Mouse (Mus musculus) forebrain, postnatal 0 days (tissue): ENCODE data around the gene Pwwp2b. TPM values are rescaled to one million over a fixed set of nuclear protein-coding genes. Genes with fewer than 3 reads are reported as not detected.
A peak's percentile ranks its signal among the peaks of the same experiment; 100 is the strongest.

Experiments used
- ATAC-seq: fragments of 200-750 bp; cut with Nextera tagmentation; 2 replicates; pipeline ENCODE4 v1.8.0; 2017; ENCODE audit warnings: mild to moderate bottlenecking, moderate library complexity
- DNase-seq: peaks from one replicate; pipeline ENCODE4 v3.0.0-alpha.2; 2015
- H3K27ac ChIP-seq: fragments of 300-500 bp; sonication (generic); 2 replicates; pipeline ENCODE4 v1.5.1; 2014; ENCODE audit warnings: low read depth, mild to moderate bottlenecking, antibody characterized with exemption, low read length, moderate library complexity, mixed read lengths
- H3K27me3 ChIP-seq: fragments of 300-500 bp; sonication (generic); 2 replicates; pipeline ENCODE4 v1.6.1; 2014; ENCODE audit warnings: mild to moderate bottlenecking, low read length, mixed read lengths; ENCODE audit not compliant: insufficient read depth
- H3K36me3 ChIP-seq: fragments of 300-500 bp; sonication (generic); 2 replicates; pipeline ENCODE4 v1.6.1; 2014; ENCODE audit warnings: mild to moderate bottlenecking, moderate library complexity; ENCODE audit not compliant: insufficient read depth
- H3K4me1 ChIP-seq: fragments of 300-500 bp; sonication (generic); 2 replicates; pipeline ENCODE4 v1.6.1; 2014; ENCODE audit warnings: antibody characterized with exemption; ENCODE audit not compliant: insufficient read depth
- H3K4me2 ChIP-seq: fragments of 300-500 bp; sonication (generic); 2 replicates; pipeline ENCODE4 v1.6.1; 2014; ENCODE audit warnings: low read depth, mild to moderate bottlenecking, moderate library complexity
- H3K4me3 ChIP-seq: fragments of 300-500 bp; sonication (generic); 2 replicates; pipeline ENCODE4 v1.5.1; 2014; ENCODE audit warnings: low read depth, low read length, mixed read lengths
- H3K9ac ChIP-seq: fragments of 300-500 bp; sonication (generic); 2 replicates; pipeline ENCODE4 v1.6.1; 2014; ENCODE audit warnings: mild to moderate bottlenecking
- H3K9me3 ChIP-seq: fragments of 300-500 bp; sonication (generic); 2 replicates; pipeline ENCODE4 v1.6.1; 2016; ENCODE audit warnings: low read length
- CTCF ChIP-seq: sonication (generic); IDR thresholded peaks from 2 replicates; pipeline ENCODE4 v1.5.1; 2016; ENCODE audit warnings: antibody characterized with exemption, control low read depth, low read depth
- WGBS: fragments of 180-500 bp; shearing (Covaris S2); extraction: QIAGEN DNeasy Blood & Tissue Kit; methylation state at CpG from one replicate; pipeline ENCODE4 v1.1.7; 2014; 5-methylcytosine and 5-hydroxymethylcytosine counted together
- polyA plus RNA-seq: library from polyadenylated mRNA; unstranded; fragments of >200 nt; fragmentation: Nextera tagmentation; extraction: Ambion mirVana; gene quantifications from 2 replicates; pipeline ENCODE4 v1.2.1, GENCODE M21; 2015
- total RNA-seq: library from RNA; depleted of rRNA; stranded (reverse); fragments of >200 nt; gene quantifications from 2 replicates; pipeline ENCODE4 v1.2.3, GENCODE M21; 2014

The Pwwp2b gene
- total and polyA plus RNA-seq, 2 experiments from 2014 or later: 4.3 to 6.3 TPM

DNA sequence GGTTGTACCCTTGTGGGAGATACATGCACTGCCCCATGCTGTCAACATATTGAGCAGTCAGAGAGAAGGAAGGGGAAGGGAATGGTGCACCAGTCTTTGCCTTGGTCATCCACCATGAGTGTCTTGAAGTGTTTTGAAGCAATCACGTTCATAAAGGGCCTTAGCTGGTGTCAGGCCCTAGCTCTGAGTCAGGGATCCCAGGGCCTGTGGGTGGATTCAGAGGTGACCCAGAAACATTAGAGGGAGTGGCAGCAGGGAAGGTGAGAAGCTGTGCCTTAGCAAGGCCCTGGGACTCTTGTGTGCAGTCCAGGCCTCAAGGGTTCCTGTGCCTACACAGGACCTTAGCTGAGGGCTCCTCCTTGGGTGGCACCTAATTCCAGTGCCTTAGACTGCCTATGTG, 24.2 kb upstream of the Pwwp2b start:
- ATAC-seq (no peak), DNase-seq (no peak)
- H3K4me2 ChIP-seq: no peak overlapping the region
- H3K9ac ChIP-seq: no peak overlapping the region
- H3K27ac ChIP-seq: no peak overlapping the region
- H3K9me3 ChIP-seq: no peaks in the 10 kb centered on the region
- H3K27me3 ChIP-seq: no peaks in the 10 kb centered on the region
- H3K4me3 ChIP-seq: no peak overlapping the region
- TF ChIP-seq CTCF: no peak
- H3K4me1 ChIP-seq: no peaks in the 10 kb centered on the region
- no peaks in the 10 kb centered on the region for H3K36me3 ChIP-seq
- 81% methylated on average over 1 of the region's 1 CpGs for WGBS

DNA sequence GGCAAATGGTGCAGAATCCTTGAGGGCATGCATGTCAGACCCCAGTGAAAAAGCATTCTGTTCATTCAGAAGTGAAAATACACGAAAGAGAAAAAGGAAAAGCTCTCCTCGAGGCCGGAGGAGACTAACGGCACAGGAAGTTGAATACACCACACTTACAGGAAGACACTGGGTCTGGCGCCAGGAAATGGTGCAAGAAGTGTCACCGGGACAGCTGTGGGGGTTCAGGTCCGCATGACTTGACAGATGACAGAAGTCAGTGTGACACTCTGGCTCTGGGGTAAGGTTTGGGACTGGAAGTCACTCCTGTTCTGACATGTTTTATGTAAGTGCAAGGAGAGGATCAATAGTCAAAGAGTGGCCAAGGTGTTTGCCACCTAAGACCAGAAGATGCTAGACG, 23.6 kb upstream of the Pwwp2b start:
- DNase-seq (no peak), ATAC-seq (no peak)
- TF ChIP-seq CTCF: no peak
- no peak overlapping the region for H3K9ac ChIP-seq
- H3K27ac ChIP-seq: no peak overlapping the region
- H3K4me2 ChIP-seq: no peak overlapping the region
- H3K27me3 ChIP-seq: no peaks in the 10 kb centered on the region
- H3K4me3 ChIP-seq: no peak overlapping the region
- H3K36me3 ChIP-seq: no peaks in the 10 kb centered on the region
- H3K9me3 ChIP-seq: no peaks in the 10 kb centered on the region
- no peaks in the 10 kb centered on the region for H3K4me1 ChIP-seq
- WGBS: 85% methylated on average over 8 of the region's 8 CpGs

DNA sequence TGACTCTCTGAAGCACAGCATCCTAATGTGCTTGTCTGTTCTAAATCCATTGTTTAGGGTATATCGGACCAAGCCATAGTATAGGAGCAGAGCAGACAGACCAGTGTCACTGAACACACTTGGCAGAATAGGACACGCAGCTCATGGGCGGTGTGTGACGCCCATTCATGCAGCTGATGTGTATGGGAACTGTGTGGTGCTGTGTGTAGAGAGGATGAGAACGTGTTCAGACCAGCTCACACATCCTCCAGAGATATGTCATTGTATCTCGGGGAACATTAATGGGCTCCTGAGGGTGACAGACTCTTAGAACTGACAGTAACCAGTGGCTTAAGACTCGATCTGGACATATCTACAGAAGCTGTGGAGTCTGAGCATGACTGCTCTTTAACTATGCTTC, 21.9 kb upstream of the Pwwp2b start:
- no peaks in the 10 kb centered on the region for H3K36me3 ChIP-seq
- H3K27ac ChIP-seq: no peak overlapping the region
- H3K4me1 ChIP-seq: no peaks in the 10 kb centered on the region
- H3K4me2 ChIP-seq: no peak overlapping the region
- no peak overlapping the region for H3K4me3 ChIP-seq
- WGBS: 85% methylated on average over 7 of the region's 7 CpGs
- H3K27me3 ChIP-seq: no peaks in the 10 kb centered on the region
- H3K9me3 ChIP-seq: no peaks in the 10 kb centered on the region
- DNase-seq (no peak), ATAC-seq (no peak)
- H3K9ac ChIP-seq: no peak overlapping the region
- no peak for TF ChIP-seq CTCF

DNA sequence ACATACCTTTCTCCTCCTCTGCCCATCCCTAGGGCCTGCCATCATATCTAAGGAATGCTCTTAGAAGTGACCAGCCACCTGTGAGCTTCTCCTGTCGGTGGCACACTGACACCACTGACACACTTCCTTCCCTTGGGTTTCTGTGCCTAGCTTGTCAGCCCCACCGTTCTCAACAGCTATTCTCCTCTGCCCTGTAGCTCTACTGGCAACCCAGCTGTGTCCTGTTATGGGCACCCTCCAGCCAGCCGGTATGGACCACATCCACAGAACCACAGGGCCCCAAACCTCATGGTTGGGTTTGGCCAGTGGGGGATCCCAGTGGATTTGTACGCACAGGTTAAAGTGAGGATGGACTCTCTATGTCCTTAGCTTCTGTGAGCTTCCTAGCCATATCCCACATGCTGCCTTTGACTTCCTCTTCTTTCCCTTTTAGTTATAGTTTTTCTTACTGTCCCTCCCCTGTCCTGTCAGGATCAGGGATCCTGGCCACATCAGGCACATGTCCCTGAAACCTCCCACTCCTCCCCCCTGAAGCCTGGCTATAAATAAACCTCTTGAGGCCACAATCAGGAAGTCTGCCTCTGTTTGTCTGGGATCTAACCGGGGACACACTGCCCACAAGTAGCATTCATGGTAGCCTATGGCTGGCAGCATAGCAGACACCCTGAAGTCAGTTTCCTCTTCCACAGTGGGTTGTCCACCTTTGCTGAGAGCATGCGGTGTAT, 19.7 kb upstream of the Pwwp2b start:
- Histone ChIP-seq H3K27ac (no peak overlapping the region), H3K4me1 (no peaks in the 10 kb centered on the region), H3K9ac (no peak overlapping the region), H3K4me2 (no peak overlapping the region), H3K9me3 (no peaks in the 10 kb centered on the region), H3K4me3 (no peak overlapping the region), H3K27me3 (no peaks in the 10 kb centered on the region), H3K36me3 (no peaks in the 10 kb centered on the region)
- DNase-seq (no peak), ATAC-seq (no peak)
- TF ChIP-seq CTCF: no peak
- WGBS: 83% methylated on average over 6 of the region's 6 CpGs

DNA sequence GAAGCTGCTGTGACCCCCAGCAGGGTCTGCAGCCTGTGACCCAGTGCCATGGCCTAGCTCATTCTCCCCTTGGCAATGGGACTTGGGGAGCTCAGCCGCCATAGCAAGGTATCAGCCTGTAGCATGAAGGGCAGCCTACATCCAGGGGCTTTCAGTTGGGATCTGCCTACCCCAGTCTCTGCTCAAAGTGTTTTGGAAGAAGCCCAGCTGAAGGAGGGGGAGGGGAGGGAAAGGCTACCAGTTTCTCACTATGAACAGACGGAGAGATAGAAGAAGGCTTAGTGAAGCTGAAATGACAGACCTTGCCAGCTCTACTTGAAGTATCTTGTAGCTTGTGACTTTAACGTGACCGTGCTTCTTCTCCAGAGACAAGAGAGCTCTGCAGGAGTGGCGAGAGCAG, 18.4 kb upstream of the Pwwp2b start:
- DNase-seq (no peak), ATAC-seq (no peak)
- Histone ChIP-seq H3K4me2 (no peak overlapping the region), H3K9me3 (no peaks in the 10 kb centered on the region), H3K36me3 (no peaks in the 10 kb centered on the region), H3K27me3 (no peaks in the 10 kb centered on the region), H3K4me3 (no peak overlapping the region), H3K27ac (no peak overlapping the region), H3K4me1 (no peaks in the 10 kb centered on the region), H3K9ac (no peak overlapping the region)
- TF ChIP-seq CTCF: no peak
- WGBS: 78% methylated on average over 5 of the region's 5 CpGs

DNA sequence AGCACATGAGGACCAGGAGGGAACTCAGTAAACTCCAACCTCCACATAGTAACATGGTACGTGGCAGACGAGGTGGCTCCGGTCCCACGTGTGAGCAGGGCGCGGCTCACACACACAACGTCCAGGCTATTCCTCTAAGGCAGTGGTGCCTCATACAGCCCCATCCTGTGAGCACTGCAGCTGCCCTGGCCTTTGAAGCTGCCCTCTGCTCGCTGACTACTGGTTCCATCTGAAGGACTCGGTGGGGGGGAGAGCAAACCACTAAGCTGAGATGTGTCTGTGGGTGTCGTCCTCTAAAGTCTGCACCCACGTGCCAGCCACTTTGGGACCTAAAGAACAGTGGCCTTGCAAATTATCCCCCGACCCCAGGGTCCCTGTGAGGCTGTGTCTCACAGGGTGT, 18.0 kb upstream of the Pwwp2b start:
- no peak for TF ChIP-seq CTCF
- H3K27me3 ChIP-seq: no peaks in the 10 kb centered on the region
- ATAC-seq (no peak), DNase-seq (no peak)
- no peak overlapping the region for H3K4me3 ChIP-seq
- H3K27ac ChIP-seq: no peak overlapping the region
- WGBS: 74% methylated on average over 12 of the region's 12 CpGs
- no peak overlapping the region for H3K9ac ChIP-seq
- no peaks in the 10 kb centered on the region for H3K4me1 ChIP-seq
- H3K36me3 ChIP-seq: no peaks in the 10 kb centered on the region
- H3K4me2 ChIP-seq: no peak overlapping the region
- H3K9me3 ChIP-seq: no peaks in the 10 kb centered on the region

DNA sequence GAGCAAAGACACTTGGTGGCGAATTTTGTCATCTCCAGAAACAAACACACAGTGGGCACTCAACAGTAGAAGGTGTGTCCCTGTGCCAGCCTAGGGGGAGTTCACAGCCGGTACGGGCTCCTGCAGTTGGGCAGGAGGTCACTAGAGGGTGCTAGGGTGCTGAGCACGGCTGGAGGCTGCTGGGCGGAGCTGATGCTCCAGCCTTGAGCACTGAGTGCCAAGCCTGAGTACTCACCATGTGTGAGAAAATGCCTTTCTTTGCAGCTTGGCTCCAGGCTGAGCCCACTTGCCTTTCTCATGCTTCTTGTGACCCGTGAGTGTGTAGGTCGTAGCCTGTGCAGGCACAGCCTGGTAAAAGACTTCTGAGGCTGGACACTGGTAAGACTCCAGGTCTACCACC, 14.6 kb upstream of the Pwwp2b start:
- H3K4me2 ChIP-seq: no peak overlapping the region; the same call in 1 of the 2 replicates
- no peak overlapping the region for H3K9ac ChIP-seq
- H3K4me1 ChIP-seq: no peaks in the 10 kb centered on the region
- no peak overlapping the region for H3K4me3 ChIP-seq
- WGBS: 4% methylated on average over 7 of the region's 7 CpGs
- ATAC-seq (peak; percentile 95), DNase-seq (peak; percentile 89)
- no peaks in the 10 kb centered on the region for H3K36me3 ChIP-seq
- no peaks in the 10 kb centered on the region for H3K27me3 ChIP-seq
- no peaks in the 10 kb centered on the region for H3K9me3 ChIP-seq
- peak; percentile 96 for TF ChIP-seq CTCF
- H3K27ac ChIP-seq: no peak overlapping the region
